Mouse (Mus musculus) intestine, embryonic 15.5 days (tissue): ENCODE results near the gene Dnajc24. TPM values are rescaled to one million over a fixed set of nuclear protein-coding genes. Genes with fewer than 3 reads are reported as not detected.

Experiments used
- ATAC-seq: fragments of 200-750 bp; cut with Nextera tagmentation; 2 replicates; pipeline ENCODE4 v1.8.0; 2017; ENCODE audit warnings: moderate TSS enrichment, moderate library complexity
- H3K27ac ChIP-seq: fragments of 300-500 bp; sonication (generic); 2 replicates; pipeline ENCODE4 v1.5.1; 2015; ENCODE audit warnings: mild to moderate bottlenecking, inconsistent platforms
- H3K27me3 ChIP-seq: fragments of 300-500 bp; sonication (generic); replicated peaks from 2 replicates; pipeline ENCODE4 v1.6.1; 2015; ENCODE audit warnings: inconsistent platforms
- H3K36me3 ChIP-seq: fragments of 300-500 bp; sonication (generic); 2 replicates; pipeline ENCODE4 v1.6.1; 2015; ENCODE audit warnings: inconsistent platforms
- H3K4me1 ChIP-seq: fragments of 300-500 bp; sonication (generic); replicated peaks from 2 replicates; pipeline ENCODE4 v1.6.1; 2015; ENCODE audit warnings: inconsistent platforms
- H3K4me2 ChIP-seq: fragments of 300-500 bp; sonication (generic); replicated peaks from 2 replicates; pipeline ENCODE4 v1.6.1; 2015; ENCODE audit warnings: mild to moderate bottlenecking, inconsistent platforms
- H3K4me3 ChIP-seq: fragments of 300-500 bp; sonication (generic); replicated peaks from 2 replicates; pipeline ENCODE4 v1.5.1; 2015; ENCODE audit warnings: inconsistent platforms
- H3K9ac ChIP-seq: fragments of 300-500 bp; sonication (generic); 2 replicates; pipeline ENCODE4 v1.6.1; 2015; ENCODE audit warnings: inconsistent platforms
- H3K9me3 ChIP-seq: fragments of 300-500 bp; sonication (generic); 2 replicates; pipeline ENCODE4 v1.6.1; 2016; ENCODE audit warnings: inconsistent platforms
- WGBS: fragments of 180-500 bp; shearing (Covaris S2); methylation state at CpG from one replicate; pipeline ENCODE4 v1.1.7; 2015; 5-methylcytosine and 5-hydroxymethylcytosine counted together
- polyA plus RNA-seq: library from polyadenylated mRNA; unstranded; fragments of >200 nt; fragmentation: Nextera tagmentation; extraction: Ambion mirVana; gene quantifications from 2 replicates; pipeline ENCODE4 v1.2.1, GENCODE M21; 2015

Dnajc24 gene
- polyA plus RNA-seq, 1 experiment from 2014 or later, result 39.0 TPM

DNA sequence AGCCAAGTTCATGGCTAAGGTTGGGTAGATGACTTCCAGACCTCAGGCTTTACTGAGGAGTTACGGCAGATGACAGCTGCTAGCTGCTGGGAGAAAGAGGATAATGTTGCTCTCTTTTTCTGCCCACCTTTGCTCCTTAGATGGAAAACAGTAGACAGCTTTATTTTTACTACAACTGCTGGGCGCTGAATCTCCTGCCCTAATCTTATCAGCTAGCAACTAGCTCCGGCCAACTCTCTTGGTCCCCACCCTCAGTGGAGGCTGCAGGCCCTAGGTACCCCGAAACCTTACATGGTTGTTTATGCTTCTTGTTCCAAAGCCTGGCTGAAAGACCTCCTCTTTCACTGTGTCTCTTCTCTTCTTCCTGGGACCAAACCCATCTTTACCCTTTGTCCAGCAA is 49.5 kb downstream of the Dnajc24 start:
- 70% methylated on average over 4 of the region's 4 CpGs for WGBS
- ATAC-seq, result no peak
- Histone ChIP-seq H3K27me3 (no peaks in the 10 kb centered on the region), H3K9me3 (no peaks in the 10 kb centered on the region), H3K4me3 (no peak overlapping the region), H3K4me2 (no peak overlapping the region), H3K4me1 (no peaks in the 10 kb centered on the region), H3K9ac (no peak overlapping the region), H3K36me3 (no peaks in the 10 kb centered on the region), H3K27ac (no peak overlapping the region)

- H3K4me1 ChIP-seq, result no peaks in the 10 kb centered on the region
- ATAC-seq, result peak; percentile 31; the same call in 1 of the 2 replicates
Measured at GRCm38 (mm10) chr2:105951350-105951940, 51.9 kb downstream of the Dnajc24 start.

DNA sequence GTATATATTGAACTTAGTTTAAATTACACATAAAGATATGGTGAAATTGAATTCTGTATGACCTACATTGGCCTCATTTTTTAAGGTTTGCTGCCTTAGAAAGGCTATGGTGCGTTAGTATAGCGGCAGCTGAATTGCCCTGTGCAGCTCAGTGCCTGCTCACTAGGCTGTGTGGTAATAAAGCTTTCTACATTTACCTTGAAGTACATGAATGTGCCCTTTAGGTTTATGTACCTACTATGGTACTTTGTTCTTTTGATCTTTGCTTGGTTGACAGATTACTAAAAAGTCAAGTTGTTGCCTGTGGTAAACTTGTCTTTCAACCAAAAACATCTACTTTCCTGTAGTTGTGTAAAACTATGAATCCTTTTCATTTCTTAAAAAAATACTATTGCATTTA is 53.2 kb downstream of the Dnajc24 start:
- H3K4me3 ChIP-seq, result no peak overlapping the region
- H3K9me3 ChIP-seq, result no peaks in the 10 kb centered on the region
- no peaks in the 10 kb centered on the region for H3K4me1 ChIP-seq
- WGBS, result 98% methylated on average over 2 of the region's 2 CpGs
- no peak overlapping the region for H3K27ac ChIP-seq
- ATAC-seq, result no peak
- no peak overlapping the region for H3K9ac ChIP-seq
- H3K36me3 ChIP-seq, result no peaks in the 10 kb centered on the region
- no peak overlapping the region for H3K4me2 ChIP-seq
- H3K27me3 ChIP-seq, result no peaks in the 10 kb centered on the region

More at GRCm38 (mm10) chr2:105951350-105951940, 51.9 kb downstream of the Dnajc24 start:
- Histone ChIP-seq H3K9ac (no peak overlapping the region), H3K27ac (no peak overlapping the region), H3K27me3 (no peaks in the 10 kb centered on the region), H3K4me2 (no peak overlapping the region), H3K36me3 (no peaks in the 10 kb centered on the region), H3K9me3 (no peaks in the 10 kb centered on the region), H3K4me3 (no peak overlapping the region)
- WGBS, result 57% methylated on average over 1 of the region's 1 CpGs

- Histone ChIP-seq H3K36me3 (no peaks in the 10 kb centered on the region), H3K4me3 (no peak overlapping the region), H3K27ac (no peak overlapping the region), H3K4me2 (no peak overlapping the region), H3K27me3 (no peaks in the 10 kb centered on the region), H3K9me3 (no peaks in the 10 kb centered on the region), H3K9ac (no peak overlapping the region), H3K4me1 (no peaks in the 10 kb centered on the region)
- no peak for ATAC-seq
- WGBS, result 77% methylated on average over 5 of the region's 5 CpGs
Measured at GRCm38 (mm10) chr2:105917623-105918346, 85.6 kb downstream of the Dnajc24 start.

Other genes with a start within 250 kb of the Dnajc24 start
- gene Elp4, start 99.0 kb downstream of the Dnajc24 start, polyA plus RNA-seq, result 31.5 and 37.0 TPM in 2 replicates
- gene Immp1l, start 98.9 kb downstream of the Dnajc24 start, polyA plus RNA-seq, result 119 and 127 TPM in 2 replicates